8 mouse cellular contexts compared by ENCODE assay signal in genomic region chr7:30552102-30553020, GRCm38 (mm10). TPM values are rescaled to one million over a fixed set of nuclear protein-coding genes. Genes with fewer than 3 reads are reported as not detected.
DNase-seq lines count a peak whose midpoint lies in the region; ATAC-seq and TF ChIP-seq lines count a peak whose summit lies in the region.

Gene Hspb6, plus strand, starts transcription at chr7:30552178.
Gene Proser3, minus strand, starts transcription at chr7:30552299.

- H3K9me3 ChIP-seq in CH12.LX (replicated peaks; ENCODE audit: low read length), result no peaks in the 10 kb centered on the region
- H3K9me3 ChIP-seq in forebrain, embryonic 11.5 days (ENCODE audit: control insufficient read depth, low read length), result no peaks in the 10 kb centered on the region
- H3K9me3 ChIP-seq in heart, embryonic 16.5 days (replicated peaks; ENCODE audit: control insufficient read depth, low read length), result no peaks in the 10 kb centered on the region
- no peaks in the 10 kb centered on the region for H3K9me3 ChIP-seq in liver, embryonic 15.5 days (replicated peaks)
- H3K9me3 ChIP-seq in neural tube, embryonic 12.5 days, result no peaks in the 10 kb centered on the region

- peak within 1 kb of the TSS; percentile 92 for H3K27ac ChIP-seq in CH12.LX (ENCODE audit: insufficient read depth, low read depth)
- H3K27ac ChIP-seq in forebrain, embryonic 11.5 days (ENCODE audit: low read depth, low read length), result peak within 1 kb of the TSS; percentile 83
- H3K27ac ChIP-seq in heart, embryonic 16.5 days (ENCODE audit: low read length), result peak within 1 kb of the TSS; percentile 100
- H3K27ac ChIP-seq in liver, embryonic 15.5 days (replicated peaks), result peak within 1 kb of the TSS; percentile 95
- peak within 1 kb of the TSS; percentile 62; the same call in 1 of the 2 replicates for H3K27ac ChIP-seq in neural tube, embryonic 12.5 days

- no peak for TF ChIP-seq CTCF in CH12.LX (conservative IDR thresholded peaks at IDR 0.05 in 1 of 2, IDR thresholded peaks at IDR 0.05 in 1 of 2; ENCODE audit: low read depth in 2 of 2, low read length in 2 of 2)

- H3K79me2 ChIP-seq in CH12.LX (replicated peaks; ENCODE audit: control insufficient read depth, extremely low read depth, insufficient read depth, poor library complexity, severe bottlenecking), result no peaks in the 10 kb centered on the region; the same call in 1 of the 2 replicates

- in situ Hi-C loops in CH12.LX (cut with MboI; ENCODE audit: low pct_ligation_motif_present, low pct_unique_long_range_greater_than_20kb, low sequenced_read_pairs), result no loop called here

- H3K27me3 ChIP-seq in CH12.LX (replicated peaks), result no peaks in the 10 kb centered on the region
- no peaks in the 10 kb centered on the region for H3K27me3 ChIP-seq in forebrain, embryonic 11.5 days (ENCODE audit: control insufficient read depth, insufficient read depth, low read length)
- no peaks in the 10 kb centered on the region for H3K27me3 ChIP-seq in heart, embryonic 16.5 days (ENCODE audit: control insufficient read depth, insufficient read depth, low read length)
- H3K27me3 ChIP-seq in liver, embryonic 15.5 days, result no peaks in the 10 kb centered on the region
- H3K27me3 ChIP-seq in neural tube, embryonic 12.5 days (replicated peaks), result no peaks in the 10 kb centered on the region

- peak within 1 kb of the TSS; percentile 71 to 93 (median 83) for H3K4me3 ChIP-seq in CH12.LX (replicated peaks in 1 of 3; ENCODE audit: low read depth in 2 of 3, low read length in 2 of 3, poor library complexity in 1 of 3)
- peak within 1 kb of the TSS; percentile 44 for H3K4me3 ChIP-seq in forebrain, embryonic 11.5 days (ENCODE audit: low read depth, low read length)
- H3K4me3 ChIP-seq in heart, embryonic 16.5 days (ENCODE audit: low read length), result peak within 1 kb of the TSS; percentile 68
- peak within 1 kb of the TSS; percentile 72 for H3K4me3 ChIP-seq in liver, embryonic 15.5 days (replicated peaks)
- H3K4me3 ChIP-seq in neural tube, embryonic 12.5 days, result peak within 1 kb of the TSS; percentile 62

- peak; percentile 95 for TF ChIP-seq POLR2A in CH12.LX (IDR thresholded peaks at IDR 0.05; ENCODE audit: low read depth, low read length)

- no peak for TF ChIP-seq RAD21 in CH12.LX (IDR thresholded peaks at IDR 0.05; ENCODE audit: low read depth, low read length)

- dilution Hi-C loops in CH12.LX (cut with MboI; ENCODE audit: extremely low pct_ligation_motif_present, extremely low pct_unique_long_range_greater_than_20kb, low sequenced_read_pairs), result no loop called here

- peak; percentile 94 for ATAC-seq in forebrain, embryonic 11.5 days (replicated peaks; ENCODE audit: low FRiP score)
- ATAC-seq in heart, embryonic 16.5 days (replicated peaks; ENCODE audit: extremely low read depth, insufficient read depth, low FRiP score), result peak; percentile 94
- peak; percentile 91 for ATAC-seq in liver, embryonic 15.5 days (ENCODE audit: insufficient read depth)
- ATAC-seq in neural tube, embryonic 12.5 days (ENCODE audit: low FRiP score, low read depth), result peak; percentile 97

- WGBS in forebrain, embryonic 11.5 days, result 2% methylated on average over 44 of the region's 44 CpGs
- WGBS in heart, embryonic 16.5 days, result under 1% methylated on average over 44 of the region's 44 CpGs
- WGBS in liver, embryonic 15.5 days (ENCODE audit: insufficient replicate concordance), result under 1% methylated on average over 44 of the region's 44 CpGs
- 2% methylated on average over 44 of the region's 44 CpGs for whole genome bisulfite sequencing in neural tube, embryonic 12.5 days

- H3K36me3 ChIP-seq in CH12.LX (replicated peaks in 1 of 2; ENCODE audit: control insufficient read depth in 1 of 2, insufficient read depth in 1 of 2, low read length in 1 of 2), result peaks cover 32 to 52% of the 10 kb centered on the region in 2 experiments
- peaks cover 3% of the 10 kb centered on the region; the same call in 1 of the 2 replicates for H3K36me3 ChIP-seq in forebrain, embryonic 11.5 days (ENCODE audit: control insufficient read depth, insufficient read depth, low read length)
- H3K36me3 ChIP-seq in heart, embryonic 16.5 days (ENCODE audit: control insufficient read depth, insufficient read depth), result peaks cover 38% of the 10 kb centered on the region
- H3K36me3 ChIP-seq in liver, embryonic 15.5 days (replicated peaks), result peaks cover 41% of the 10 kb centered on the region
- peaks cover 29% of the 10 kb centered on the region for H3K36me3 ChIP-seq in neural tube, embryonic 12.5 days

- peak within 1 kb of the TSS; percentile 82 for H3K4me2 ChIP-seq in CH12.LX (ENCODE audit: insufficient read depth, low read depth, poor library complexity, severe bottlenecking)
- peak within 1 kb of the TSS; percentile 91 for H3K4me2 ChIP-seq in forebrain, embryonic 11.5 days (ENCODE audit: low read depth, low read length, severe bottlenecking)
- H3K4me2 ChIP-seq in heart, embryonic 16.5 days (ENCODE audit: low read depth, low read length), result peak within 1 kb of the TSS; percentile 99
- peak within 1 kb of the TSS; percentile 97 for H3K4me2 ChIP-seq in liver, embryonic 15.5 days
- peak within 1 kb of the TSS; percentile 88 for H3K4me2 ChIP-seq in neural tube, embryonic 12.5 days (replicated peaks)

- H3K9ac ChIP-seq in CH12.LX (ENCODE audit: insufficient read depth, low read depth), result peak within 1 kb of the TSS; percentile 83
- H3K9ac ChIP-seq in forebrain, embryonic 11.5 days (ENCODE audit: low read length), result peak within 1 kb of the TSS; percentile 69
- peak within 1 kb of the TSS; percentile 88 for H3K9ac ChIP-seq in heart, embryonic 16.5 days (ENCODE audit: low read length)
- peak within 1 kb of the TSS; percentile 91 for H3K9ac ChIP-seq in liver, embryonic 15.5 days
- H3K9ac ChIP-seq in neural tube, embryonic 12.5 days, result peak within 1 kb of the TSS; percentile 57

- peak; percentile 99 for DNase-seq in CH12.LX (ENCODE audit: extremely low read depth)
- DNase-seq in c-Kit-positive CD71-positive TER-119-negative erythroid progenitor cells, embryonic 14.5 days (ENCODE audit: low read depth), result peak; percentile 99
- peak; percentile 96 for DNase-seq in forebrain, embryonic 11.5 days (ENCODE audit: low spot score)
- DNase-seq in kidney, postnatal 36 days, result peak; percentile 99
- DNase-seq in telencephalon, adult 2 months (ENCODE audit: low read depth, low spot score), result peak; percentile 99

- no peak for TF ChIP-seq EP300 in CH12.LX (IDR thresholded peaks at IDR 0.05; ENCODE audit: low read length)

- peaks cover 2 to 21% of the 10 kb centered on the region in 2 experiments; a peak in 3 of 4 replicates for H3K4me1 ChIP-seq in CH12.LX (ENCODE audit: control insufficient read depth in 1 of 2, insufficient read depth in 2 of 2)
- H3K4me1 ChIP-seq in forebrain, embryonic 11.5 days (replicated peaks; ENCODE audit: control insufficient read depth, insufficient read depth, low read length), result peaks cover 4% of the 10 kb centered on the region; the same call in 1 of the 2 replicates
- H3K4me1 ChIP-seq in heart, embryonic 16.5 days (ENCODE audit: control insufficient read depth, insufficient read depth, low read length), result peaks cover 16% of the 10 kb centered on the region
- H3K4me1 ChIP-seq in liver, embryonic 15.5 days (replicated peaks), result peaks cover 32% of the 10 kb centered on the region
- peaks cover 15% of the 10 kb centered on the region for H3K4me1 ChIP-seq in neural tube, embryonic 12.5 days

TF ChIP-seq in CH12.LX, 34 proteins besides CTCF, POLR2A, EP300 and RAD21 (continues in another document):
- no peak for TF ChIP-seq MEF2A (IDR thresholded peaks at IDR 0.05; ENCODE audit: borderline replicate concordance, low read depth, low read length)
- no peak for TF ChIP-seq JUND (conservative IDR thresholded peaks at IDR 0.05; ENCODE audit: low read depth, low read length)
- TF ChIP-seq BHLHE40 (IDR thresholded peaks at IDR 0.05; ENCODE audit: low read depth, low read length), result no peak
- TF ChIP-seq MAZ (IDR thresholded peaks at IDR 0.05; ENCODE audit: low read depth, low read length), result no peak
- TF ChIP-seq JUN (IDR thresholded peaks at IDR 0.05; ENCODE audit: insufficient read depth, low read depth, low read length), result no peak
- no peak for TF ChIP-seq GABPA (IDR thresholded peaks at IDR 0.05; ENCODE audit: insufficient replicate concordance, low read depth, low read length)
- peak; percentile 79 for TF ChIP-seq TCF12 (IDR thresholded peaks at IDR 0.05; ENCODE audit: low read depth, low read length)
- TF ChIP-seq ZNF384 (IDR thresholded peaks at IDR 0.05; ENCODE audit: low read depth, low read length), result no peak
- TF ChIP-seq ETS1 (conservative IDR thresholded peaks at IDR 0.05; ENCODE audit: low read depth, low read length), result 0 out of 2 replicates have a peak, but pooled peaks have one; percentile 18
- TF ChIP-seq KAT2A (IDR thresholded peaks at IDR 0.05; ENCODE audit: insufficient replicate concordance, low read length), result 0 out of 2 replicates have a peak, but pooled peaks have one; percentile 38
- TF ChIP-seq MXI1 (IDR thresholded peaks at IDR 0.05; ENCODE audit: low read depth, low read length), result peak; percentile 48
- TF ChIP-seq IRF4 (IDR thresholded peaks at IDR 0.05; ENCODE audit: low read depth, low read length), result no peak; the same call in 1 of the 2 replicates
- TF ChIP-seq E2F4 (IDR thresholded peaks at IDR 0.05; ENCODE audit: insufficient replicate concordance, low read depth, low read length), result peak; percentile 78; the same call in 1 of the 2 replicates
- peak; percentile 94 for TF ChIP-seq POLR2AphosphoS2 (IDR thresholded peaks at IDR 0.05; ENCODE audit: low read depth, low read length)
- peak; percentile 67 for TF ChIP-seq MAX (IDR thresholded peaks at IDR 0.05; ENCODE audit: low read length)
- no peak for TF ChIP-seq MAFK (IDR thresholded peaks at IDR 0.05; ENCODE audit: insufficient replicate concordance, low read length)

RNA-seq across cellular contexts. Expression of gene Hspb6, which starts in this region (rescaled TPM):
- total RNA-seq in CH12.LX (2012; rRNA removed) (1.6 and 2.3 TPM in 2 replicates), CH12.LX (2014; rRNA removed) (0.79 and 1.2 TPM in 2 replicates)
- polyA plus RNA-seq in CH12.LX (2012; ENCODE audit: insufficient read length, low read depth), result 4.1 and 6.0 TPM in 2 replicates
- polyA plus RNA-seq in forebrain, embryonic 11.5 days (2014; fragmentation: Nextera tagmentation; extraction: Ambion mirVana), result 5.5 and 7.4 TPM in 2 replicates
- polyA plus RNA-seq in heart, embryonic 16.5 days (2015; fragmentation: Nextera tagmentation; extraction: Ambion mirVana), result 204 and 205 TPM in 2 replicates
- polyA plus RNA-seq in liver, embryonic 15.5 days (2015; fragmentation: Nextera tagmentation; extraction: Ambion mirVana), result 4.9 and 5.3 TPM in 2 replicates
- 5.4 and 6.0 TPM in 2 replicates for polyA plus RNA-seq in neural tube, embryonic 12.5 days (2016; fragmentation: Nextera tagmentation; extraction: Ambion mirVana)

RNA-seq across cellular contexts. Expression of gene Proser3, which starts in this region (rescaled TPM):
- total RNA-seq in CH12.LX (2012; rRNA removed) (4.0 and 5.9 TPM in 2 replicates), CH12.LX (2014; rRNA removed) (1.7 and 2.0 TPM in 2 replicates)
- 5.7 and 6.0 TPM in 2 replicates for polyA plus RNA-seq in CH12.LX (2012; ENCODE audit: insufficient read length, low read depth)
- polyA plus RNA-seq in forebrain, embryonic 11.5 days (2014; fragmentation: Nextera tagmentation; extraction: Ambion mirVana), result 20.0 and 23.6 TPM in 2 replicates
- polyA plus RNA-seq in heart, embryonic 16.5 days (2015; fragmentation: Nextera tagmentation; extraction: Ambion mirVana), result 6.6 and 8.4 TPM in 2 replicates
- polyA plus RNA-seq in liver, embryonic 15.5 days (2015; fragmentation: Nextera tagmentation; extraction: Ambion mirVana), result 2.0 and 2.7 TPM in 2 replicates
- 9.7 and 11.0 TPM in 2 replicates for polyA plus RNA-seq in neural tube, embryonic 12.5 days (2016; fragmentation: Nextera tagmentation; extraction: Ambion mirVana)

Comparison
In these comparisons a context has a peak if more than half of its experiments do, and no peak if none do; other contexts are left out.
1. Peak in every context shown above with its lines: DNase-seq, ATAC-seq, H3K4me3 ChIP-seq and H3K27ac ChIP-seq.
2. RNA of gene Hspb6 (polyA plus RNA-seq): 204 to 205 TPM in heart, embryonic 16.5 days; 4.1 to 6.0 TPM in CH12.LX, 5.5 to 7.4 TPM in forebrain, embryonic 11.5 days, 5.4 to 6.0 TPM in neural tube, embryonic 12.5 days and 4.9 to 5.3 TPM in liver, embryonic 15.5 days; every median in the first group is over 10 times any median in the second.